Mouse (Mus musculus): ENCODE data around the gene Mtus2.
"Not testable (repeated sequence)": the region's sequence is repeated elsewhere in the genome, so short reads cannot be mapped to it uniquely, and the experiment has no call there.

Mtus2 gene

DNA sequence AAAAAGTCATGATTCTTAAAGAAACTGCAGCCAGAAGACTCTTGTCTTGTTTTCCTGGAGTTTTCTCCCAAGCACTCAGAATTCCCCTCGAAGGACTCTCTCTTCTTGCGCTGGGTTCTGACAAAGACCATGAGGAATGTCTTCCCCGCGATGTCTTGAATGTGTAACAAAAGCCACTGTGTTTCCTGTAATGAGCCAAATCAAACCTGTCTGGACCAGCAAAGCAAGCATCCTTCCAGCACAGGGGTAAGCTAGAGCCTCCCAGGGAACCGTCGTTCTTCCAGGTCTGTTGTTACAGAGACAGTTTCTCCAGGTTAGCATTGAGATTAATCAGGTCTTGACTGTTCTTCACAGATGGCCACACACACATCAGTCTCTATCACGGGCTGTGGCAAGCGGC is 321.1 kb downstream of the Mtus2 start:
- DNase-seq (ENCODE audit: low spot score in 2 of 2) = no peak

GRCm38 (mm10) chr5:148280321-148280720 is 323.2 kb downstream of the Mtus2 start:
- no peak for DNase-seq (ENCODE audit: low spot score in 2 of 2)

DNA sequence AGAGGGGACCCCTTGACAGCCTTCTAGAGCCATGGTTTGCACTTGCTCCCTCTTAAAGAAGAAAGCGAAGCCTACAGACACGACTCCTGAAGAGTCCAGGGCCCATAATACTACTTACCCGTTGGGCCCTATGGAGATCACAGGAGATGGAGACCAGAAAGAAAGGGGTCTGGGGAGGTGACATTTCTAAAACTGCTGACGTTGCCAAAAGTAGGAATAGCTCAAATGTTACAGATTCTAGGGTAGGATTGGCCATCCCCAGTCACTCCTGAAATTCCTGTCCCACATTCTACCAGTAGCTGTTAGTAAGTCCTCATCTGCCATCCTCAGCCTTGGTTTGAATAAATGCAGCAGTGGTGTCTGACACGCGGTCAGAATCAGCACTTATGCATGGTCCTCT is 325.0 kb downstream of the Mtus2 start:
- no peak for DNase-seq (ENCODE audit: low spot score in 2 of 2)

DNA sequence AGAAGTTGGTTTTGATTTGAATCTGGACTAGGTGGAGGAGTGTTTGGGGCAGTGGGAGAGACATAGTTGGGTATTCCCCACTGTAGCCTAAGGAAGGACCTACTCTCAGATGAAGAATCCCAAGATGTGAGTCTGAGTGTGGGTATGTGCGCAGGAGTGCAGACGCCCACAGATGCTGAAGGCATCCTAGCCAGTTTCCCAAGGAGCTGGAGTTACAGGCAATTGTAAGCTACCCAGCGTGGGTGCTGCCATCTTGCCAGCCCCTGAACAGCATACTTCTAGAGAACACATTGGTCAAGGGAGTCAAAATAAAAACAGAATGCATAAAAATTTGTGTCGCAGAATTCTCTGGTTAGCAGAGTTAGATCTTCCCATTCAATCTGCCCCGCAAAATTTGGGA is 325.5 kb downstream of the Mtus2 start:
- no peak for DNase-seq (ENCODE audit: low spot score in 2 of 2)

DNA sequence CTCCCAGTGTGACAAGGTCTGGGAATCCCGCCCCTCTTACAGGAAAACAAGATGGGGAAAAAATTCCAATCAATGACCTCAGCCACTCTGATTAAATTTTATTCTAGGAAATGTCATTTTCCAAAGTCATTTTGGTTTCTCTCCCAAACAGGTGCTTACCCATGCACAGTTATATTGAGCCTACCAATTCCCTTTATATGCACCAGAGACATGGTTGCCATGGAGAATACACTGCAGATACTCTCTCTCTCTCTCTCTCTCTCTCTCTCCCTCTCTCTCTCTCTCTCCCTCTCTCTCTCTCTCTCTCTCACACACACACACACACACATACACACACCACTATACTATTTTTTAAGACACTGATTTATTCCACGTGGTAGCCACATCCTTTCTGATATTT is 326.1 kb downstream of the Mtus2 start:
- no peak for DNase-seq (ENCODE audit: low spot score in 2 of 2)

DNA sequence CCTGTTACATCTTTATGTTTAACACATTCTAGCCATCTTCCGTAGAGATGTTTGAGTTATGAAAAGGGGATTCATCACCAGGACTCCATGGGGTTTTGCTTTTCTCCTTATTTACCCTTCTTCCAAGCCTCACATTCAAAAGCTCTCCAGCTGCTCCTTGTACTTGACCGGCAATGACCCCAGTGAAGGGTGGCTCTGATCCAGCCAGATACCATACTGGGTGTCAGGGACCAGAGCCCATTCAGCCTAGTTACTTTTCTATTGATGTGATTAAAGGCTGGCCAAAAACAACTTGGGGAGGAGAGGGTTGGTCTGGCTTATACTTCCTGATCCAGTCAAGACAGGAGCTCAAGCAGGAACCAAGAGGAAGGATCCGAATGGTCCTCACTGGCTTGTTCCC is 326.5 kb downstream of the Mtus2 start:
- DNase-seq (ENCODE audit: low spot score in 2 of 2) = no peak

GRCm38 (mm10) chr5:148287529-148287928 is 330.4 kb downstream of the Mtus2 start:
- no peak for DNase-seq (ENCODE audit: low spot score in 2 of 2)

DNA sequence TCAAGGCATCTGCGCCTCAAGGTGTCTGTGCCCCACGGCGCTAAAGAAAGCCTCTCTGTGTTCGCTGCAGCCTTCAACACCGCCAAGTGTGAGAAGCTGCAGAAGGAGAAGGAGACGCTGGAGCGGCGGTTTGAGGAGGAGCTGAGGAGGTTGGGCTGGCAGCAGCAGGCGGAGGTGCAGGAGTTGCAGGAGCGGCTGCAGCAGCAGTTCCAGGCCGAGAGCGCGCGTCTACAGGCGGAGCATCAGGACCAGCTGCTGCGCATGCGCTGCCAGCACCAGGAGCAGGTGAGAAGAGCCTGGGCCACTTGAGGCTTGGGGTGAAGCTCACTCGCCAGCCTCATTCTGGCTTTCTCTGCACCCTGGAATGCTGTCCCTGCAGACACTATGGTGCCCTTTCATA is 331.7 kb downstream of the Mtus2 start:
- no peak for DNase-seq (ENCODE audit: low spot score in 2 of 2)

- no peak for DNase-seq (ENCODE audit: low spot score in 2 of 2)
Observed at GRCm38 (mm10) chr5:148289951-148290350, 332.8 kb downstream of the Mtus2 start.

DNA sequence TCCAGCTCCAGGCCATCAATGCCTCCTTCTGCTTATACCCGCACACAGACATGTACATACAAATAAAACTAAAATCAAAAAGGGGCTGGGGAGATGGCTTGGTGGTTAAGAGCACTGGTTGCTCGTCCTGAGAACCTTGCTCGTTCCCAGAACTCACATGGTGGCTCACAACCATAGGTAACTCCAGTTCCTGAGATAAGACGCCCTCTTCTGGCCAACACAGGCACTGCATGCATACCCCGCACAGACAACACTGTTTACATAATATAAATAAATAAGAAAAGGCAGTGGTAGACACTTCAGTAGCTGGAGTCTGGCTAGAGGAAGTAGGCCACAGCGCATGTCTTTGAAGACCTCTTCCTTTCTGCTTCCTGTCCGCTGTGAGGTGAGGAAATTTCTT is 335.7 kb downstream of the Mtus2 start:
- DNase-seq (ENCODE audit: low spot score in 2 of 2) = no peak

GRCm38 (mm10) chr5:148293346-148293745 is 336.2 kb downstream of the Mtus2 start:
- peak in 1 of 2 experiments; percentile 11 for DNase-seq (ENCODE audit: low spot score in 2 of 2)

DNA sequence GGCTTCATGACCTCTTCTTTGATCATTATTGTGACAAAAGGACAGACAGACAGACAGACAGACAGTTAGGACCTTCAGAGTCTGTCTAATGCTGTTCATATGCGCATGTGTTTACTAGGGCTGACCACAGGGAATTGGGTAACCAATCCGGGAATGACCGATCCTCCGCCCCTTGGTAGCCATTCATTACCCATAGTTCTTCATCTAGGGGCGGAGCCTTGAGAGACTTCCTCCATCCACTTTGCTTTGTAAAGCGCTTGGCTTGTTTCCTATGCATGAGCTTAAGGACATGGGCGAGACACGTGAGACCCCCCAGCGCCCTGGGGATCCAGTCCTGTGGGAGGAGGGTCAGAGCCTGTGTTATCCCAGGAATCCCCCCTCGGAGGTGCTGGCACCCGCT is 345.8 kb downstream of the Mtus2 start:
- no peak for DNase-seq (ENCODE audit: low spot score in 2 of 2)

DNA sequence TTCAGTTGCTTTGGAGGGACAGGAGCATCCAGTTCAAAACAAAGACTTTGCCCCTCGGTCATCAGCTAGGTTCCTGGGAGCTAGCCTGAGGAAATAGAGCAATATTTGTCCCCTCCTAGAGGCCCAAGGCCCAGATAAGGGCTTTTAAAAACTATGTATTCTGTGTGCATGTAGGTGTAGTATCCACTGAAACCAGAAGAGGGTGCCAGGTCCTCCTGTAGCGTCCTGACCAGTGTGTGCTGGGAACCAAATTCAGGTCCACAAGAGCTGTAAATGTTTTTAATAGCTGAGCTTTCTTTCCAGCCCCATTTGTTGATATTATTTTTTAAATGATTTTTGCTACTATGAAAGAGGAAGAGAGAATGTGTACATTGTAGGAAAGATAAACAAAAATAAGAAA is 347.0 kb downstream of the Mtus2 start:
- no peak for DNase-seq (ENCODE audit: low spot score in 2 of 2)

GRCm38 (mm10) chr5:148310790-148311189 is 353.7 kb downstream of the Mtus2 start:
- DNase-seq (ENCODE audit: low spot score in 2 of 2) = peak in 1 of 2 experiments; percentile 36

GRCm38 (mm10) chr5:148312443-148312842 is 355.3 kb downstream of the Mtus2 start:
- no peak for DNase-seq (ENCODE audit: low spot score in 2 of 2)

DNA sequence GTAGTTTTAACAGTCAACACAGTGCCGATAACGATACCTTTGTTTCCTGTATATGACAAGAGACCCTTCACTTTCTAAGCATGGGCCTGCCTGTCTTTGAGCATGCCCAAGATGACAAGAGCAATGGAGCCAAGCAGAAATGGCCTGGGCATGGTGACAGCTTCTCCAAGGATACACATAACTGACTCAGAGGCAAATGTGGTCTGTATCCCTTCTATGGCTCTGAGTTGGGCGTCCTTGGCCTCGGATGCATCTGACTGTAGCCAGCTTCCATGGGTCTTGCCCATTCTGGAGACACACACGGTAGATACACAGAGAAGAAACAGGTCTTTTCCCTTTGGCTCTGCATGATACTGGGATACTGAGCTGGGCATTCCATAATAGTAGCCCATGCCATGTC is 357.8 kb downstream of the Mtus2 start:
- DNase-seq (ENCODE audit: low spot score in 2 of 2) = no peak

DNA sequence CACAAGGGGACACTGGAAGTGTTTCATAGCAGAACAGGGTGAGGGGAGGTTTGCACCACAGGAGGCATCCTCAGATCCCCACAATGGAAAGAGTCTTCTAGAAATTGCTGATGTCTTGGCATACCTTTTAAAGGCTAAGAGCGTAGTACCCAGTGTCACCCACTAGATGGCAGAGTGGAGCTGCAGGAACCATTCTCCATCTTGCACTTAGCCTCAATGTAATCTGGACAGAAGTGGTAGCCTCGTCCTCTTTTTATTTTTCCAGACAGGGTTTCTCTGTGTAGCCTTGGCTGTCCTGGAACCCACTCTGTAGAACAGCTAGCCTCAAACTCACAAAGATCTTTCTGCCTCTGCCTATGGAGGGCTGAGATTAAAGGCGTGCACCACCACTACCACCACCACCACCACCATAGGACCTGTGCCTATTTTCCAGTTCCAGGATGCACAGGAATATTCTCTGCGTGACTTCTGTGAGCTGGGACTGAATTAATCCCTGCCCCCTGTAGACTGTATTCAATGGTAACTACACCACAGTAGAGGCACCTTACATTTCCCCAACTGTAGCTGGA is 368.3 kb downstream of the Mtus2 start:
- peak; percentile 31 to 49 for DNase-seq (ENCODE audit: low spot score in 2 of 2)

DNA sequence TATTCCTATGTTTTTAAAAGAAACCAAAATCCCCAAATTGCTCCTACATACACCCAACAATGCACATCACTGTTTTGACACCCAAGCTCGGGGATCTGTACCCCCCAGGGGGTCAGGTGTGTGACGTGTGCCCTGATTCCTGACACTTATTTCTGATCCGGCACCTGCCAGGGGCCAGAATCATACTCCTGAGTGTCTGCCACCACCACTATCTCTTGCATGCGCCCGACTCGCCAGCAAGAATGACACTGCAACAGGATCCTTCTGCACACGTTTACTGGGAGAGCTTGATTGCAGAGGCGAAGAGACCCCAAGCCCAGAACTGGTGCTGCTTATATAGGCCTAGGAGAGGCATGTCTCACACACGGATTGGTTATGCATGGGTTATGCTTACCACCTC is 369.2 kb downstream of the Mtus2 start:
- DNase-seq (ENCODE audit: low spot score in 2 of 2) = not testable (repeated sequence)

- no peak for DNase-seq (ENCODE audit: low spot score in 2 of 2)
Observed at GRCm38 (mm10) chr5:148328982-148329381, 371.9 kb downstream of the Mtus2 start.

- DNase-seq (ENCODE audit: low spot score in 2 of 2) = no peak
Observed at GRCm38 (mm10) chr5:148331229-148331776, 374.2 kb downstream of the Mtus2 start.

GRCm38 (mm10) chr5:148331926-148332621 is 375.0 kb downstream of the Mtus2 start:
- DNase-seq (ENCODE audit: low spot score in 2 of 2) = no peak

DNA sequence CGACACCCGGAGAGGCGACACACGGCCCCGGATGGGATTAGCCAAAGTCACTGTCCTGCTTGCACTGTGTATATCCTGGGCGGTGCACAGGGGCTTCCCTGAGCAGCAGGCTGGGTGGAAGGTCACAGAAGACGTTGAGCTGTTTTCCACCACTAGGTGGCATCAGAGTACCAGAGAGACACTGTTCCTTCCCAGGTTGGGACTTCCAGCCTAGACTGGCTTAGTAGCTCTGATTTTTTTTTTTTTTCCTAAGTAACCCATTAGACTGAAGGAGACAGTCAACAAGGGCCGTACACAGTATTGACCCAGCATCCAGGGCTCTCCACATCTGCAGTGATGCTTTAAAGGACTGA is 375.5 kb downstream of the Mtus2 start:
- peak; percentile 46 to 64 for DNase-seq (ENCODE audit: low spot score in 2 of 2)

- DNase-seq (ENCODE audit: low spot score in 2 of 2) = no peak
Observed at GRCm38 (mm10) chr5:148339126-148339525, 382.0 kb downstream of the Mtus2 start.

All from natural killer cell, adult 2 months (primary cell).